Mouse (Mus musculus): ENCODE results near the gene Dyrk3.

DNA sequence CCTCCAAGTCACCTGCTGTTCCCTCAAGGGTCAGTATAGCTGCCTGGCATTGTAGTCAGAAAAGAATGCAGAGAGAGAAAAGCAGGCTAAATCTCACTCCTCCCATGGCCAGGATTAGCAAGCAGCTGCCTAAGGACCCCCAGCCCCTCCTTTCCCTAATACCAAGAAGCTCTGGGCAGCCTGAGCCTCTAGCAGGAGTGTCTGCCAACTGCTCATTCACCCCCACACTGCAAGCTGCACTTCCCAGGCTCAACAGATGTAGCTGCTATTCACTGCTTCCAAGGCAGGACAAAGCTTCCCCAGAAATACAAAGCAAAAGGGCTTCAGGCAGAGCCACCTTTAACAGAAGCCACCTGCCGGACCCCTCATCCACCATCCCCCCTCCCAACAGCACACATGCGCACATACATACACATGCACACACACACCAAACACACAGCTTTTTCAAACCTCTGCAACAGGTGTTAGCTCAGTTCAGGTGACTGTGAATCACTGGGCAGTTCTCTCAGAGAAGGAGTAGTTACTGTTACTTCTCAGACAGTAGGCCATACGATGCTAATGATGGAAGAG, 59.3 kb downstream of the Dyrk3 start:
- TF ChIP-seq CTCF (IDR thresholded peaks at IDR 0.05; ENCODE audit: borderline replicate concordance, control insufficient read depth, extremely low read depth, insufficient read depth, low read length, poor library complexity) (no peak), POLR2A (IDR thresholded peaks at IDR 0.05; ENCODE audit: control insufficient read depth, extremely low read depth, insufficient read depth, low read length, poor library complexity) (no peak)
